ENCODE assay signal across 27 mouse cellular contexts in the genomic region with DNA sequence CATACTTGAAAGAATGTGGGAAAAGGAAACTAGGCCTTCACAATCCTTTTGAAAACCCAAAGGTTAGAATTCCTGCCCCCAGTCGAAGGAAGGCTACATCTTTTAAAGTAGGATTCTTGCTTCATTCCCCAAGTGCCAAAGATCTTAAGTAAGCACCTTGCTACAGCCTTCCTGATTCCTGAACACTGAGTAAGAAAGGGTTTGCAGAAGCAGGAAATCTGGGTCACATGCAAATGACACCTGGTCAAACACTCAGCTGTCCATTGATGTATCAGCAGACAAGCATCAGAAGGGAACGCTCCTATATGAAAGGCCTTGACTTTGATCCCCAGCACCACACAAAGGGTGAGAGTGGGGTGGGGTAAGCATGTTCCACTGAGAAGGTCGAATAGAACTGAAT.
DNase-seq lines count a peak whose midpoint lies in the region; ATAC-seq and TF ChIP-seq lines count a peak whose summit lies in the region.
"Had no signal": no experiment of that assay in that cellular context is flagged by ENCODE, and none has a peak within 500 bp of the region (broad histone marks: within the 10 kb centered on the region; RNA-seq: fewer than 3 reads in every experiment).

No protein-coding gene starts in this region.

- H3K36me3 ChIP-seq in forebrain, embryonic 10.5 days (replicated peaks), result no peaks in the 10 kb centered on the region
- H3K36me3 ChIP-seq in forebrain, embryonic 14.5 days (ENCODE audit: control insufficient read depth, insufficient read depth, low read length), result no peaks in the 10 kb centered on the region
- no peaks in the 10 kb centered on the region for H3K36me3 ChIP-seq in liver, adult 2 months (ENCODE audit: control insufficient read depth, insufficient read depth, low read length)
- no peaks in the 10 kb centered on the region for H3K36me3 ChIP-seq in liver, embryonic 11.5 days (ENCODE audit: control insufficient read depth, insufficient read depth, low read length)
- H3K36me3 ChIP-seq in midbrain, embryonic 11.5 days (ENCODE audit: control insufficient read depth, insufficient read depth, low read length), result no peaks in the 10 kb centered on the region
- no peaks in the 10 kb centered on the region for H3K36me3 ChIP-seq in midbrain, embryonic 13.5 days
- no peaks in the 10 kb centered on the region for H3K36me3 ChIP-seq in small intestine, adult 2 months (ENCODE audit: control insufficient read depth, insufficient read depth, low read length)
- H3K36me3 ChIP-seq: embryonic facial prominence, embryonic 13.5 days; forebrain, embryonic 15.5 days; heart, embryonic 15.5 days; limb, embryonic 15.5 days; neural tube, embryonic 13.5 days; stomach, embryonic 15.5 days had no signal

- no peak overlapping the region for H3K9ac ChIP-seq in forebrain, embryonic 14.5 days (ENCODE audit: low read length)
- H3K9ac ChIP-seq in liver, adult 2 months (ENCODE audit: low read depth, low read length), result no peak overlapping the region
- H3K9ac ChIP-seq in liver, embryonic 11.5 days (ENCODE audit: low read depth, low read length), result no peak overlapping the region
- H3K9ac ChIP-seq in midbrain, embryonic 11.5 days (ENCODE audit: low read length), result no peak overlapping the region
- no peak overlapping the region for H3K9ac ChIP-seq in midbrain, embryonic 13.5 days (replicated peaks)
- H3K9ac ChIP-seq: embryonic facial prominence, embryonic 13.5 days; forebrain, embryonic 15.5 days; heart, embryonic 15.5 days; limb, embryonic 15.5 days; lung, embryonic 14.5 days; neural tube, embryonic 13.5 days; stomach, embryonic 15.5 days had no signal

- WGBS in forebrain, embryonic 10.5 days, result 36% methylated on average over 3 of the region's 3 CpGs
- 29% methylated on average over 3 of the region's 3 CpGs for WGBS in forebrain, embryonic 14.5 days
- 34% methylated on average over 3 of the region's 3 CpGs for WGBS in liver, adult 2 months
- WGBS in liver, embryonic 11.5 days, result 54% methylated on average over 3 of the region's 3 CpGs
- WGBS in midbrain, embryonic 11.5 days, result 16% methylated on average over 3 of the region's 3 CpGs
- 18% methylated on average over 3 of the region's 3 CpGs for WGBS in midbrain, embryonic 13.5 days
- 27% methylated on average over 3 of the region's 3 CpGs for WGBS in small intestine, adult 2 months

- DNase-seq in forebrain, embryonic 10.5 days (ENCODE audit: extremely low spot score, low spot score), result no peak
- DNase-seq in forebrain, embryonic 14.5 days (ENCODE audit: low spot score), result no peak
- DNase-seq in liver, adult 2 months (ENCODE audit: extremely low read depth, low read depth, low spot score), result peak; percentile 51
- DNase-seq in liver, embryonic 11.5 days (ENCODE audit: low spot score), result no peak
- DNase-seq in midbrain, embryonic 11.5 days (ENCODE audit: low spot score, missing footprints), result peak; percentile 87
- DNase-seq: cerebellum, adult 9-10 months; gastrocnemius, postnatal 36 days; heart, postnatal 36 days; layer of hippocampus, adult 9-11 months; left cerebral cortex, postnatal 4 days; lung, embryonic 14.5 days; midbrain, embryonic 14.5 days; right cerebral cortex, adult 18-20 months; right cerebral cortex, postnatal 4 days; thymus, postnatal 25 days had no signal

- H3K9me3 ChIP-seq in forebrain, embryonic 10.5 days, result no peaks in the 10 kb centered on the region
- no peaks in the 10 kb centered on the region for H3K9me3 ChIP-seq in forebrain, embryonic 14.5 days (replicated peaks; ENCODE audit: control insufficient read depth, low read length)
- no peaks in the 10 kb centered on the region for H3K9me3 ChIP-seq in liver, embryonic 11.5 days (ENCODE audit: control insufficient read depth, low read length)
- no peaks in the 10 kb centered on the region for H3K9me3 ChIP-seq in midbrain, embryonic 11.5 days (ENCODE audit: control insufficient read depth, low read length)
- no peaks in the 10 kb centered on the region for H3K9me3 ChIP-seq in midbrain, embryonic 13.5 days
- H3K9me3 ChIP-seq: embryonic facial prominence, embryonic 13.5 days; forebrain, embryonic 15.5 days; heart, embryonic 15.5 days; limb, embryonic 15.5 days; neural tube, embryonic 13.5 days; stomach, embryonic 15.5 days had no signal

- H3K79me2 ChIP-seq in liver, adult 2 months (ENCODE audit: control insufficient read depth, insufficient read depth, low read length), result peaks cover 3% of the 10 kb centered on the region; the same call in 1 of the 2 replicates

- ATAC-seq in forebrain, embryonic 14.5 days, result no peak
- no peak for ATAC-seq in liver, embryonic 11.5 days (replicated peaks; ENCODE audit: low FRiP score)
- ATAC-seq in midbrain, embryonic 11.5 days (ENCODE audit: low FRiP score), result no peak
- no peak for ATAC-seq in midbrain, embryonic 13.5 days
- ATAC-seq in activated CD4-positive, CD25-positive, alpha-beta regulatory T cell, adult 4 months, result no peak
- ATAC-seq: forebrain, embryonic 15.5 days; hindbrain, embryonic 16.5 days had no signal

- peak overlapping the region; percentile 65; the same call in 1 of the 2 replicates for H3K27ac ChIP-seq in forebrain, embryonic 10.5 days
- no peak overlapping the region for H3K27ac ChIP-seq in forebrain, embryonic 14.5 days (ENCODE audit: low read depth, low read length)
- H3K27ac ChIP-seq in liver, adult 2 months (replicated peaks; ENCODE audit: insufficient read depth, low read depth, low read length), result 0 out of 2 replicates have a peak overlapping the region, but pooled peaks have one; percentile 26
- H3K27ac ChIP-seq in liver, embryonic 11.5 days (ENCODE audit: low read depth, low read length), result no peak overlapping the region
- H3K27ac ChIP-seq in midbrain, embryonic 11.5 days (ENCODE audit: low read depth, low read length), result no peak overlapping the region
- H3K27ac ChIP-seq in midbrain, embryonic 13.5 days, result no peak overlapping the region
- H3K27ac ChIP-seq in small intestine, adult 2 months (ENCODE audit: insufficient read depth, low read depth, low read length), result peak overlapping the region; percentile 53; the same call in 1 of the 2 replicates
- H3K27ac ChIP-seq: embryonic facial prominence, embryonic 13.5 days; forebrain, embryonic 15.5 days; heart, embryonic 15.5 days; limb, embryonic 15.5 days; neural tube, embryonic 13.5 days; stomach, embryonic 15.5 days had no signal

- peaks cover 73% of the 10 kb centered on the region for H3K4me1 ChIP-seq in forebrain, embryonic 10.5 days
- H3K4me1 ChIP-seq in forebrain, embryonic 14.5 days (ENCODE audit: control insufficient read depth, insufficient read depth, low read length), result peaks cover 9% of the 10 kb centered on the region
- peaks cover 24% of the 10 kb centered on the region; the same call in 1 of the 2 replicates for H3K4me1 ChIP-seq in liver, adult 2 months (ENCODE audit: control insufficient read depth, insufficient read depth, low read length)
- peaks cover 4% of the 10 kb centered on the region for H3K4me1 ChIP-seq in liver, embryonic 11.5 days (replicated peaks; ENCODE audit: control insufficient read depth, insufficient read depth, low read length)
- H3K4me1 ChIP-seq in midbrain, embryonic 11.5 days (ENCODE audit: control insufficient read depth, insufficient read depth, low read length), result peaks cover 32% of the 10 kb centered on the region
- H3K4me1 ChIP-seq in midbrain, embryonic 13.5 days (replicated peaks), result peaks cover 31% of the 10 kb centered on the region
- H3K4me1 ChIP-seq in small intestine, adult 2 months (ENCODE audit: control insufficient read depth, insufficient read depth, insufficient read length, low read length), result peaks cover 5% of the 10 kb centered on the region; the same call in 1 of the 2 replicates
- H3K4me1 ChIP-seq: stomach, embryonic 15.5 days had no signal

- no peak for TF ChIP-seq POLR2A in liver, adult 2 months (IDR thresholded peaks at IDR 0.05; ENCODE audit: extremely low read depth, insufficient read depth, low read length)
- no peak for TF ChIP-seq POLR2A in small intestine, adult 2 months (IDR thresholded peaks at IDR 0.05; ENCODE audit: low read depth, low read length)

- no peak for TF ChIP-seq CTCF in liver, adult 2 months (IDR thresholded peaks at IDR 0.05; ENCODE audit: low read depth, low read length)
- TF ChIP-seq CTCF in small intestine, adult 2 months (IDR thresholded peaks at IDR 0.05; ENCODE audit: extremely low read depth, insufficient read length, insufficient replicate concordance, low read depth, low read length), result no peak

- H3K4me3 ChIP-seq in forebrain, embryonic 10.5 days, result no peak overlapping the region
- H3K4me3 ChIP-seq in forebrain, embryonic 14.5 days (ENCODE audit: low read depth, low read length), result no peak overlapping the region
- H3K4me3 ChIP-seq in liver, adult 2 months (ENCODE audit: insufficient read depth, low read depth, low read length), result no peak overlapping the region
- H3K4me3 ChIP-seq in liver, embryonic 11.5 days (ENCODE audit: low read depth, low read length), result no peak overlapping the region
- H3K4me3 ChIP-seq in midbrain, embryonic 11.5 days (ENCODE audit: low read depth, low read length), result no peak overlapping the region
- H3K4me3 ChIP-seq in midbrain, embryonic 13.5 days (replicated peaks), result no peak overlapping the region
- H3K4me3 ChIP-seq in small intestine, adult 2 months (ENCODE audit: low read depth, low read length), result no peak overlapping the region
- H3K4me3 ChIP-seq: embryonic facial prominence, embryonic 13.5 days; erythroblast, embryonic 14.5 days; forebrain, embryonic 15.5 days; heart, embryonic 15.5 days; limb, embryonic 15.5 days; myocyte; neural tube, embryonic 13.5 days; stomach, embryonic 15.5 days had no signal

- H3K4me2 ChIP-seq in forebrain, embryonic 14.5 days (ENCODE audit: low read length), result no peak overlapping the region
- H3K4me2 ChIP-seq in liver, embryonic 11.5 days, result no peak overlapping the region
- no peak overlapping the region for H3K4me2 ChIP-seq in midbrain, embryonic 11.5 days
- H3K4me2 ChIP-seq in midbrain, embryonic 13.5 days (replicated peaks), result no peak overlapping the region
- H3K4me2 ChIP-seq: forebrain, embryonic 15.5 days; limb, embryonic 15.5 days; lung, embryonic 14.5 days; neural tube, embryonic 13.5 days; stomach, embryonic 15.5 days had no signal

- no peaks in the 10 kb centered on the region for H3K27me3 ChIP-seq in forebrain, embryonic 10.5 days (ENCODE audit: poor library complexity, severe bottlenecking)
- no peaks in the 10 kb centered on the region for H3K27me3 ChIP-seq in forebrain, embryonic 14.5 days (replicated peaks; ENCODE audit: control insufficient read depth, insufficient read depth, low read length)
- no peaks in the 10 kb centered on the region for H3K27me3 ChIP-seq in liver, adult 2 months (ENCODE audit: control insufficient read depth, insufficient read depth, low read length)
- no peaks in the 10 kb centered on the region for H3K27me3 ChIP-seq in liver, embryonic 11.5 days (replicated peaks; ENCODE audit: control insufficient read depth, insufficient read depth, low read length)
- H3K27me3 ChIP-seq in midbrain, embryonic 11.5 days (ENCODE audit: control insufficient read depth, insufficient read depth, low read length), result no peaks in the 10 kb centered on the region
- H3K27me3 ChIP-seq in midbrain, embryonic 13.5 days, result no peaks in the 10 kb centered on the region
- no peaks in the 10 kb centered on the region for H3K27me3 ChIP-seq in small intestine, adult 2 months (ENCODE audit: control insufficient read depth, insufficient read depth, low read length)
- H3K27me3 ChIP-seq: embryonic facial prominence, embryonic 13.5 days; forebrain, embryonic 15.5 days; heart, embryonic 15.5 days; limb, embryonic 15.5 days; neural tube, embryonic 13.5 days; stomach, embryonic 15.5 days had no signal

Comparison
In these comparisons a context has a peak if more than half of its experiments do, and no peak if none do; other contexts are left out.
1. DNase-seq: peak in liver, adult 2 months (single experiment) and midbrain, embryonic 11.5 days (single experiment); none in forebrain, embryonic 10.5 days (single experiment), forebrain, embryonic 14.5 days (single experiment) and liver, embryonic 11.5 days (single experiment).
2. H3K27ac ChIP-seq: peak in forebrain, embryonic 10.5 days (single experiment), liver, adult 2 months (single experiment) and small intestine, adult 2 months (single experiment); none in forebrain, embryonic 14.5 days (single experiment), liver, embryonic 11.5 days (single experiment), midbrain, embryonic 11.5 days (single experiment) and midbrain, embryonic 13.5 days (single experiment).